Mouse (Mus musculus) bone marrow, adult 2 months (tissue): Measurements from ENCODE around the gene Mgat5b. TPM values are rescaled to one million over a fixed set of nuclear protein-coding genes. Genes with fewer than 3 reads are reported as not detected.
A peak's percentile ranks its signal among the peaks of the same experiment; 100 is the strongest.

Experiments
- H3K27ac ChIP-seq: fragments of 200-500 bp; 2 replicates; pipeline ENCODE4 v1.5.1; 2012; ENCODE audit warnings: low read depth, mild to moderate bottlenecking, control low read depth, inconsistent platforms, low read length; ENCODE audit not compliant: control insufficient read depth, poor library complexity, insufficient read depth
- H3K4me1 ChIP-seq: fragments of 200-500 bp; 2 replicates; pipeline ENCODE4 v1.6.1; 2011; ENCODE audit warnings: low read length; ENCODE audit not compliant: control insufficient read depth, insufficient read depth
- H3K4me3 ChIP-seq: fragments of 200-500 bp; replicated peaks from 2 replicates; pipeline ENCODE3; 2011; ENCODE audit warnings: mild to moderate bottlenecking, low read depth, low read length, control low read depth; ENCODE audit not compliant: control insufficient read depth
- CTCF ChIP-seq: fragments of 200-500 bp; IDR thresholded peaks from 2 replicates; pipeline ENCODE4 v1.5.1; 2011; ENCODE audit warnings: low read length, control low read depth; ENCODE audit not compliant: control insufficient read depth, insufficient read depth
- POLR2A ChIP-seq: fragments of 200-500 bp; IDR thresholded peaks from 2 replicates; pipeline ENCODE4 v1.6.1; 2011; ENCODE audit warnings: low read depth, mild to moderate bottlenecking, control low read depth, low read length, borderline replicate concordance; ENCODE audit not compliant: control insufficient read depth
- WGBS: fragments of 180-500 bp; shearing (Covaris S2); methylation state at CpG from one replicate; pipeline ENCODE4 v1.1.7; 2018; 5-methylcytosine and 5-hydroxymethylcytosine counted together
- polyA plus RNA-seq: library from polyadenylated mRNA; stranded (reverse); fragments of >200 nt; gene quantifications from 2 replicates; pipeline ENCODE4 v1.2.4, GENCODE M21; 2011; ENCODE audit warnings: low replicate concordance; ENCODE audit not compliant: missing spikeins, insufficient read depth, insufficient read length

Gene Mgat5b
- not detected in 2 replicates for polyA plus RNA-seq

- Histone ChIP-seq H3K4me1 (no peaks in the 10 kb centered on the region; the same call in 1 of the 2 replicates), H3K27ac (no peak within 1 kb of the TSS), H3K4me3 (no peak within 1 kb of the TSS)
- WGBS: 2% methylated on average over 88 of the region's 90 CpGs
- TF ChIP-seq POLR2A (no peak), CTCF (peak; percentile 80)
Measured at GRCm38 (mm10) chr11:116918323-116919185, at the start of gene Mgat5b. Gene Mgat5b (plus strand): TSS chr11:116918863.

DNA sequence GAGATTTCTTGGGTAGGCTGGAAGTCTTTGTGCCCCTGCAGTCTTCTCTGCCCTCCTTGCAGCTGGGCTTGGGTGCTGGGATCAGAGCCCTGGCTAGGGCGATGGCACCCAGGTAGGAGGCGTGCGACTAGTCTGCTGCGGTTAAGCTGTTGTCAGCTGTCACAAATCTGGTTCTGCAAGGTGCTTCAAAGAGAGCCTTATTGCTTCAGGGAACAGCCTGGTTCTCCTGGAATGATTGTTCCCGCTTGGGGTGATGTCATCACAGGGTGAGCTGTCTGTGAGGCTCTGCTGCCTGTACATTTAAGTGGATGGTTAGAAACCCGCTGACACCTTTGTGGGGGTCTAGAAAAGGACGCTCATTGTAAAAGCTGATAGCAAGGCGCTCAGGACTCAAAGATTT is 49.4 kb upstream of the Mgat5b start:
- Histone ChIP-seq H3K4me1 (no peaks in the 10 kb centered on the region), H3K4me3 (no peak overlapping the region), H3K27ac (no peak overlapping the region)
- 91% methylated on average over 8 of the region's 8 CpGs for WGBS
- no peak for TF ChIP-seq POLR2A
- TF ChIP-seq CTCF: no peak

GRCm38 (mm10) chr11:116869641-116870040 is 49.0 kb upstream of the Mgat5b start:
- Histone ChIP-seq H3K4me3 (no peak overlapping the region), H3K27ac (no peak overlapping the region), H3K4me1 (no peaks in the 10 kb centered on the region)
- no peak for TF ChIP-seq POLR2A
- no peak for TF ChIP-seq CTCF
- WGBS: 69% methylated on average over 4 of the region's 4 CpGs

- no peak overlapping the region for H3K27ac ChIP-seq
- no peak for TF ChIP-seq POLR2A
- TF ChIP-seq CTCF: no peak
- no peaks in the 10 kb centered on the region for H3K4me1 ChIP-seq
- H3K4me3 ChIP-seq: no peak overlapping the region
- 86% methylated on average over 9 of the region's 9 CpGs for WGBS
Measured at GRCm38 (mm10) chr11:116871538-116871937, 47.1 kb upstream of the Mgat5b start.

DNA sequence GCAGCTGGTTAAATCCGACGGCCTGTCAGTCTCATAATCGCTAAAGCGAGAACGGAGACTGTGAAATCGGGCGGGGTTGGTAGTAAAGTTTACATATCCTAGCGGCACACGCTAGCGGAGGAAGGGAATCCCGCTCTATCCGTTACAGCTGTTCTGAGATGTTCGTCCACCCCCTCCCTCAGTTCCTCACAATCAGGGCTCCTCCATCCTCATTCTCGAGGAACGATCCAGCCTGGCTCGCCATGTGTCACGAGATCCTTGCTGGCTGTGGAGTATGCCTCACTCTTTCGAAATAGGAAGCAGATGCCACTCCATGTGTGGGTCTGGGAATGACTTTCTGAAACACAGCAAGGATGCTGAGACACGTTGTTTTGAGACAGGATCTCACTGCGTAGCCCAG is 44.7 kb upstream of the Mgat5b start:
- Histone ChIP-seq H3K4me1 (no peaks in the 10 kb centered on the region), H3K4me3 (no peak overlapping the region), H3K27ac (no peak overlapping the region)
- TF ChIP-seq POLR2A (no peak), CTCF (no peak)
- WGBS: 89% methylated on average over 20 of the region's 20 CpGs

GRCm38 (mm10) chr11:116878454-116878853 is 40.2 kb upstream of the Mgat5b start:
- no peaks in the 10 kb centered on the region for H3K4me1 ChIP-seq
- 92% methylated on average over 8 of the region's 8 CpGs for WGBS

DNA sequence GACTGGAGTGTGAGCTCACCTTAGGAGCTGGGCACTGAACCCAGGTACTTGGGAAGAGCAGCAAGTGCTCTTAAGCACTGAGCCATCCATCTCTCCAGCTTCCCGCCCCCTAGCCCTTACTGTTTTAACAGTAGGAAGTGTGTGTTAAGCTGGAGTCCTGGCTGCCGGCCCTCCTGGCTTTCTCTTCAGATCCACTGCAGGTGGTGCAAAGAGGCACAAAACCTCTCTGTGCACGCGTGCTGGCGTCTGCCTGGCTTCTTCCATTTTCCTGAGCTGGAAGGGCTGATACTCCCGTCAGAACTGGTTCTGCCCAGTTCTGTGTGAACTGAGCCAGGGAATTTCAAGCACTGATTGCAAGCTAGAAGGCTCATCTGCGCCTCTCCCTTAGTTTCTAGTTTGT is 37.8 kb upstream of the Mgat5b start:
- WGBS: 74% methylated on average over 7 of the region's 7 CpGs
- no peak for TF ChIP-seq CTCF
- TF ChIP-seq POLR2A: no peak
- Histone ChIP-seq H3K4me1 (no peaks in the 10 kb centered on the region), H3K4me3 (no peak overlapping the region), H3K27ac (no peak overlapping the region; the same call in 1 of the 2 replicates)

More at GRCm38 (mm10) chr11:116878454-116878853, 40.2 kb upstream of the Mgat5b start:
- TF ChIP-seq POLR2A (no peak), CTCF (no peak)
- Histone ChIP-seq H3K4me3 (no peak overlapping the region), H3K27ac (no peak overlapping the region)

- Histone ChIP-seq H3K4me1 (no peaks in the 10 kb centered on the region; the same call in 1 of the 2 replicates), H3K4me3 (no peak overlapping the region), H3K27ac (no peak overlapping the region)
- TF ChIP-seq POLR2A: no peak
- 86% methylated on average over 5 of the region's 5 CpGs for WGBS
Measured at GRCm38 (mm10) chr11:116881440-116881839, 37.2 kb upstream of the Mgat5b start.
